In the genomic region with DNA sequence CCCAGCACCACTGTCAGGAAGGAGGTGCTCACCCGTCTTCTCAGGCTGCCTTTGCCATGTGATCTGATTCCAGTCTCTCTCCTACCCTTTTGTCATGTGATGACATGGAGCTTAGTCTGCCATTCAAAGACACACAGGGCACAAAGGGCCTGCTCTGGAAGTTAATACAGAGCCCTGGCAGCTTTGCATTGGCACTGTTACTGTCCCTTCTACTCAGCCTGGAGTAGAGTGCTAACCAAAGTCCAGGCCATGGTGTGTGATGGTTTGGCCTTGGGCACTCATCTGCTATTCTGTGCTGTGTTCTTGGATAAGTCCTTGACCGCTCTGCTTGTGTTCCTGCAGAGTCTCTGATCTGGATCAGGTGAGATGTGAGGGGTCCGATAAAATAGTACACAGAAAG, we compare ENCODE assay signal across 24 mouse cellular contexts. TPM values are rescaled to one million over a fixed set of nuclear protein-coding genes. Genes with fewer than 3 reads are reported as not detected.
DNase-seq lines count a peak whose midpoint lies in the region; ATAC-seq and TF ChIP-seq lines count a peak whose summit lies in the region.
"Had no signal": no experiment of that assay in that cellular context is flagged by ENCODE, and none has a peak within 500 bp of the region (broad histone marks: within the 10 kb centered on the region; RNA-seq: fewer than 3 reads in every experiment).

No protein-coding gene starts in this region.

- no peaks in the 10 kb centered on the region for H3K9me3 ChIP-seq in heart, postnatal 0 days (replicated peaks; ENCODE audit: control insufficient read depth, low read length)
- H3K9me3 ChIP-seq in heart, embryonic 12.5 days (replicated peaks), result no peaks in the 10 kb centered on the region
- no peaks in the 10 kb centered on the region for H3K9me3 ChIP-seq in kidney, embryonic 15.5 days (replicated peaks)
- no peaks in the 10 kb centered on the region for H3K9me3 ChIP-seq in kidney, embryonic 16.5 days (ENCODE audit: low read length)
- H3K9me3 ChIP-seq: embryonic facial prominence, embryonic 10.5 days; embryonic facial prominence, embryonic 12.5 days; forebrain, embryonic 13.5 days had no signal

- no peak overlapping the region for H3K4me3 ChIP-seq in heart, postnatal 0 days (ENCODE audit: low read depth, low read length)
- H3K4me3 ChIP-seq in heart, embryonic 12.5 days, result no peak overlapping the region
- no peak overlapping the region for H3K4me3 ChIP-seq in kidney, embryonic 15.5 days (replicated peaks)
- H3K4me3 ChIP-seq in kidney, embryonic 16.5 days (ENCODE audit: low read length), result no peak overlapping the region
- H3K4me3 ChIP-seq: embryonic facial prominence, embryonic 10.5 days; embryonic facial prominence, embryonic 12.5 days; forebrain, embryonic 13.5 days had no signal

- no peaks in the 10 kb centered on the region for H3K27me3 ChIP-seq in heart, postnatal 0 days (ENCODE audit: control insufficient read depth, insufficient read depth, low read length)
- peaks cover 3% of the 10 kb centered on the region; the same call in 1 of the 2 replicates for H3K27me3 ChIP-seq in heart, embryonic 12.5 days (replicated peaks)
- H3K27me3 ChIP-seq in kidney, embryonic 15.5 days, result peaks cover 17% of the 10 kb centered on the region; the same call in 1 of the 2 replicates
- 0 out of 2 replicates have a peak, but pooled peaks cover 2% of the 10 kb centered on the region for H3K27me3 ChIP-seq in kidney, embryonic 16.5 days (ENCODE audit: insufficient read depth, low read length)
- H3K27me3 ChIP-seq: CH12.LX; embryonic facial prominence, embryonic 12.5 days; forebrain, embryonic 13.5 days; Patski had no signal

- DNase-seq in heart, postnatal 0 days (ENCODE audit: low spot score), result no peak
- peak; percentile 21 for DNase-seq in kidney, adult 18-20 months
- no peak for DNase-seq in kidney, postnatal 25 days
- DNase-seq in kidney, adult 8-10 months, result peak; percentile 11 to 19
- DNase-seq in kidney, postnatal 36 days, result peak; percentile 26 to 32
- DNase-seq: adrenal gland, adult 8-10 months; adrenal gland, postnatal 14 days; adrenal gland, postnatal 36 days; B cell, adult 2 months; cerebellum, adult 11-12 months; cerebellum, adult 2 months; cerebellum, adult 9-10 months; cerebellum, postnatal 10 days; cerebellum, postnatal 25 days had no signal

- H3K9ac ChIP-seq in heart, postnatal 0 days (replicated peaks; ENCODE audit: low read depth, low read length), result no peak overlapping the region
- H3K9ac ChIP-seq in heart, embryonic 12.5 days, result no peak overlapping the region
- no peak overlapping the region for H3K9ac ChIP-seq in kidney, embryonic 15.5 days
- no peak overlapping the region for H3K9ac ChIP-seq in kidney, embryonic 16.5 days (replicated peaks; ENCODE audit: low read length)
- H3K9ac ChIP-seq: embryonic facial prominence, embryonic 12.5 days; forebrain, embryonic 13.5 days had no signal

- ATAC-seq in heart, postnatal 0 days (ENCODE audit: insufficient read depth, low read depth), result peak; percentile 24; the same call in 1 of the 2 replicates
- ATAC-seq in heart, embryonic 12.5 days (ENCODE audit: insufficient number of reproducible peaks, low FRiP score), result no peak
- no peak for ATAC-seq in kidney, embryonic 15.5 days (replicated peaks; ENCODE audit: low FRiP score)
- ATAC-seq in kidney, embryonic 16.5 days (ENCODE audit: low FRiP score, low TSS enrichment), result no peak
- ATAC-seq: activated CD4-positive, CD25-positive, alpha-beta regulatory T cell, adult 4 months; CD4-positive, CD25-positive, alpha-beta regulatory T cell, adult 4 months; forebrain, embryonic 13.5 days; Patski had no signal

- TF ChIP-seq CTCF in heart, postnatal 0 days (IDR thresholded peaks at IDR 0.05; ENCODE audit: low read depth), result no peak

- TF ChIP-seq EP300 in heart, postnatal 0 days (IDR thresholded peaks at IDR 0.05; ENCODE audit: low read depth), result no peak

- WGBS in heart, postnatal 0 days, result 82% methylated on average over 3 of the region's 3 CpGs
- 76% methylated on average over 3 of the region's 3 CpGs for WGBS in heart, embryonic 12.5 days
- WGBS in kidney, embryonic 15.5 days, result 81% methylated on average over 3 of the region's 3 CpGs
- WGBS in kidney, embryonic 16.5 days, result 86% methylated on average over 3 of the region's 3 CpGs

- peaks cover 10% of the 10 kb centered on the region; the same call in 1 of the 2 replicates for H3K4me1 ChIP-seq in heart, postnatal 0 days (ENCODE audit: control insufficient read depth, insufficient read depth)
- H3K4me1 ChIP-seq in heart, embryonic 12.5 days (replicated peaks), result peaks cover 9% of the 10 kb centered on the region; the same call in 1 of the 2 replicates
- peaks cover 14% of the 10 kb centered on the region for H3K4me1 ChIP-seq in kidney, embryonic 15.5 days
- H3K4me1 ChIP-seq in kidney, embryonic 16.5 days (ENCODE audit: insufficient read depth, low read length), result peaks cover 7% of the 10 kb centered on the region
- H3K4me1 ChIP-seq: forebrain, embryonic 13.5 days had no signal

- H3K27ac ChIP-seq in heart, postnatal 0 days (ENCODE audit: low read depth), result no peak overlapping the region
- no peak overlapping the region for H3K27ac ChIP-seq in heart, embryonic 12.5 days (ENCODE audit: poor library complexity, severe bottlenecking)
- H3K27ac ChIP-seq in kidney, embryonic 15.5 days, result no peak overlapping the region
- no peak overlapping the region for H3K27ac ChIP-seq in kidney, embryonic 16.5 days (ENCODE audit: low read length)
- H3K27ac ChIP-seq: embryonic facial prominence, embryonic 10.5 days; embryonic facial prominence, embryonic 12.5 days; forebrain, embryonic 13.5 days had no signal

- no peak overlapping the region for H3K4me2 ChIP-seq in heart, postnatal 0 days (ENCODE audit: low read depth, low read length)
- no peak overlapping the region for H3K4me2 ChIP-seq in heart, embryonic 12.5 days
- H3K4me2 ChIP-seq in kidney, embryonic 15.5 days, result no peak overlapping the region
- no peak overlapping the region for H3K4me2 ChIP-seq in kidney, embryonic 16.5 days (replicated peaks; ENCODE audit: low read depth, low read length)
- H3K4me2 ChIP-seq: embryonic facial prominence, embryonic 12.5 days; forebrain, embryonic 13.5 days had no signal

- no peaks in the 10 kb centered on the region for H3K36me3 ChIP-seq in heart, postnatal 0 days (replicated peaks; ENCODE audit: control insufficient read depth, insufficient read depth, low read length)
- no peaks in the 10 kb centered on the region for H3K36me3 ChIP-seq in heart, embryonic 12.5 days
- H3K36me3 ChIP-seq in kidney, embryonic 15.5 days, result no peaks in the 10 kb centered on the region
- H3K36me3 ChIP-seq in kidney, embryonic 16.5 days (ENCODE audit: insufficient read depth, low read length), result no peaks in the 10 kb centered on the region
- H3K36me3 ChIP-seq: embryonic facial prominence, embryonic 10.5 days; embryonic facial prominence, embryonic 12.5 days had no signal

RNA-seq across cellular contexts. Expression of a gene that starts 36.0 kb away (rescaled TPM):
- total RNA-seq in heart, postnatal 0 days (2014; rRNA removed; ENCODE audit: low replicate concordance), result 3.6 and 6.4 TPM in 2 replicates
- polyA plus RNA-seq in heart, postnatal 0 days (2015; fragmentation: Nextera tagmentation; extraction: Ambion mirVana), result 5.4 and 7.0 TPM in 2 replicates
- polyA plus RNA-seq in heart, embryonic 12.5 days (2016; fragmentation: Nextera tagmentation; extraction: Ambion mirVana), result 3.9 and 4.0 TPM in 2 replicates
- polyA plus RNA-seq in kidney, embryonic 15.5 days (2015; fragmentation: Nextera tagmentation; extraction: Ambion mirVana), result 5.0 and 5.8 TPM in 2 replicates
- polyA plus RNA-seq in kidney, embryonic 16.5 days (2015; fragmentation: Nextera tagmentation; extraction: Ambion mirVana), result 6.5 and 6.6 TPM in 2 replicates
- polyA plus RNA-seq: Patski had no signal

Comparison
In these comparisons a context has a peak if more than half of its experiments do, and no peak if none do; other contexts are left out.
1. DNase-seq: peak in kidney, adult 18-20 months (single experiment), kidney, adult 8-10 months (2 of 2) and kidney, postnatal 36 days (2 of 2); none in heart, postnatal 0 days (single experiment) and kidney, postnatal 25 days (0 of 2).